Mouse (Mus musculus) cortical plate, adult 2 months (tissue): ENCODE measurements at regions not wholly inside any gene's neighbourhood (a gene's known extent, or its start where the extent isn't known, plus 50 kb on each side); places are given as distances from the start of the nearest gene placed in this dataset.

Source experiments
- H3K27ac ChIP-seq: fragments of 200-500 bp; 2 replicates; pipeline ENCODE4 v1.5.1; 2012; ENCODE audit warnings: low read length, control low read depth, inconsistent platforms; ENCODE audit not compliant: insufficient read depth
- H3K4me1 ChIP-seq: fragments of 200-500 bp; 2 replicates; pipeline ENCODE4 v1.6.1; 2011; ENCODE audit warnings: low read length; ENCODE audit not compliant: control insufficient read depth, insufficient read depth
- H3K4me3 ChIP-seq: fragments of 200-500 bp; 2 replicates; pipeline ENCODE4 v1.5.1; 2011; ENCODE audit warnings: mild to moderate bottlenecking, low read length, control low read depth; ENCODE audit not compliant: insufficient read depth
- CTCF ChIP-seq: fragments of 200-500 bp; IDR thresholded peaks from 2 replicates; pipeline ENCODE4 v1.5.1; 2011; ENCODE audit warnings: mild to moderate bottlenecking, control low read depth, low read length; ENCODE audit not compliant: insufficient read depth; ENCODE audit errors: extremely low read depth
- POLR2A ChIP-seq: fragments of 200-500 bp; IDR thresholded peaks from 2 replicates; pipeline ENCODE4 v1.6.1; 2011; ENCODE audit warnings: mild to moderate bottlenecking, low read length, control low read depth; ENCODE audit not compliant: insufficient read depth; ENCODE audit errors: extremely low read depth

DNA sequence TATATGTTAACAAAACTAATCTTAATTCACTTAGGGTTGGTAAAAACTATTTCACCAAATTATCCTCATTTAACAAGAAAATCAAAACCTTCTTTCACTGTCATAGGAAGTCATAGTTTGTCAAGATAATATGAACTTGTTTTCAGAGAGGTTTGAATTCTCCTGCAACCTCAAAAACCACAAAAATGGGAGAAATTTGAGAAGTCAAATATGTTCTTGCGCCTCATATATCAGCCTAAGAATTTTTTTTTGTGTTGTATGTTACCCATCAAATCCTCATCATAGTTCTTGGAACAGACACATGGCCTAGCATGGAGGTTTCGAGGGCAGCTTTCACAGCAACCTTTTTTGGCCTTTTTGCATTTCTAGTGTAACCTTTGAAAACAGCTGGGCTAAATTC, 342.5 kb upstream of the Adamts9 start:
- no peak overlapping the region for H3K27ac ChIP-seq
- no peak overlapping the region for H3K4me3 ChIP-seq
- no peak for TF ChIP-seq CTCF
- TF ChIP-seq POLR2A: no peak
- H3K4me1 ChIP-seq: no peaks in the 10 kb centered on the region

DNA sequence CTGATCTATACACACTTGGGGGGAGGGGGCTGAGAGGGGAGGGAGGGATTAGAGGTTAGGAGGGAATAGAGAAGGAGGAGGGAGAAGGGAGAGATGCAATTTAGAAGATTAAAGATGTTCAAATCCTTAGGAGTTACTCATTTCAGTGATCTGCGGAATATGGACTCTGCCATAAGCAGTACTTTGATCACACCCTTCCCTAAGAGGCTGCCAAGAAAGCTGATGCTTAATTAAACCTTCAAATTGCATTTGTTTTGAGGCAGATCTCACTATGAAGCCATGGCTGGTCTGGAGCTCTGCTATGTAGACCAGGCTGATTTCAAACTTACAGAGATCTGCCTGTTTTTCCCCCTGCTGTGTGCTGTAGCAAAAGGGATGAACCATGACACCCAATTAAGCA, 338.2 kb upstream of the Adamts9 start:
- Histone ChIP-seq H3K4me3 (no peak overlapping the region), H3K27ac (no peak overlapping the region), H3K4me1 (no peaks in the 10 kb centered on the region)
- TF ChIP-seq CTCF: no peak
- no peak for TF ChIP-seq POLR2A

DNA sequence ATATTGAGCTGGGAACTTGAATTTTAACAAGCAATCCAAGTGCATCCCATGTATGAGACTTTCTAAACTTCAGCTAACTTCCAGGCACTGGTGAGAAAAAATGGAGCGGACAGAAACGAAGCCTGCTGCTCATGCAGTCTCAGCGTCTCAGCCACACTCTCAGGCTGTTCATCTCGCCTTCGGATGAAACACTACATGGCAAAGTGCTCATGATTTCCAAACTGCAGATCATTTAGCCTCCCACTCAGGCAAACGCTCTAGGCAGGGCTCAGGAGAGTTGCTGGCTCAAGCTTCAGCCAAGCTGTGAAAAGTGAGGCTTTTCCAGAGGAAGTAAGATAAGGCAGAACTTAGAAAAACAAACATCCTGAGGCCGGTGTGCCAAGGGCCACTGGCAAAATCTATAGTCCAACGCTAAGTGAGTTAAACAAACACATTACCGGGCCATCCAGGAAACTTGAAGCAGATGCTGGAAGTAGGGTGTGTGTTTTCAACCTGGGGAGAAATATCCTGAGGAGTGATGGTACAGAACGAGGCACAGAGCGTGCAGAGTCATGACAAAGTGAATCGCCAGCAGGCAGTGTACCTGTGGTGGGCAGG, 330.7 kb upstream of the Adamts9 start:
- TF ChIP-seq CTCF (no peak), POLR2A (no peak)
- Histone ChIP-seq H3K4me3 (no peak overlapping the region), H3K4me1 (peaks cover 2% of the 10 kb centered on the region), H3K27ac (no peak overlapping the region)

GRCm38 (mm10) chr6:93272206-93272605, 328.9 kb upstream of the Adamts9 start:
- Histone ChIP-seq H3K27ac (no peak overlapping the region), H3K4me3 (no peak overlapping the region), H3K4me1 (peaks cover 2% of the 10 kb centered on the region)
- TF ChIP-seq POLR2A: no peak
- TF ChIP-seq CTCF: no peak

- TF ChIP-seq CTCF: no peak
- no peak for TF ChIP-seq POLR2A
- H3K4me3 ChIP-seq: no peak overlapping the region
- H3K27ac ChIP-seq: no peak overlapping the region
- no peaks in the 10 kb centered on the region for H3K4me1 ChIP-seq
Measured at GRCm38 (mm10) chr6:93266826-93267225, 323.5 kb upstream of the Adamts9 start.

DNA sequence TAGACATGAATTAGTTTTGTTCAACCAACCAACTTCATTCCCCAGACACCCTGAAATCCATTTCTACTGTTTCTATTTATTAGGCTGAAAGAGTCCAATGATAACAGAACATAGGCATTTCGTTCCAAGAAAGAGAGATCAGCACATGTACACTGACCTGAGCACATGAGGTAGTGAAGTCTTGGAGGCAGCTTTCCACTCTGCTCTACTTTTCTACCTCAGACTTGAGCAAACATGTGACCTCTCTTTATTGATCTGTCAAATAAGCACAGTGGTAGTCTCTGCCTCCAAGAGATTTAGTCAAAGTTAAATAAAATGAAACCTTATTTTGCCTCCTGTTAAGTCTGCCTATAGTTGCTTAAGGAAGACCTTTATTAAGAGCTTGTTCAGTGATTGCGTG, 321.9 kb upstream of the Adamts9 start:
- H3K4me3 ChIP-seq: no peak overlapping the region
- TF ChIP-seq CTCF (no peak), POLR2A (no peak)
- H3K4me1 ChIP-seq: no peaks in the 10 kb centered on the region
- no peak overlapping the region for H3K27ac ChIP-seq

DNA sequence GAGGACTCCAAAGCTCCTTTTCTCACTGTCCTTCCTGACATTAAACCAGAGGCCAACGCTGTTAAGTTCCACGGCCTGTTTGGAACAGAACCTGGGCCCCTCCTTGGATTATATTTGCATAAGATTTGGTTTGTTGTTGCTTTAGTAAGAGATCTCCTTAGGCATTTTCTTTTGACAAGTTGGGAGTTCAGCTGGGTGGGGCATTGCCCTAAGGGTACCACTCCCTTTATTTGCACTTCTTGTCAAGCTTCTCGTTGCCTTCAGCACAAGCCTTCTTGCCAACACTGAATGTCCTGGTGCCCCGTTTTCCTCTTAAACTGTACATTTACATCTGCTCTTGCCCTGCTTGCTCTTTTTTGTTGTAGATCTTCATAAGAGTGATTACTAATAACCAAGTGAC, 317.5 kb upstream of the Adamts9 start:
- Histone ChIP-seq H3K4me3 (no peak overlapping the region), H3K27ac (no peak overlapping the region), H3K4me1 (no peaks in the 10 kb centered on the region)
- no peak for TF ChIP-seq CTCF
- no peak for TF ChIP-seq POLR2A

DNA sequence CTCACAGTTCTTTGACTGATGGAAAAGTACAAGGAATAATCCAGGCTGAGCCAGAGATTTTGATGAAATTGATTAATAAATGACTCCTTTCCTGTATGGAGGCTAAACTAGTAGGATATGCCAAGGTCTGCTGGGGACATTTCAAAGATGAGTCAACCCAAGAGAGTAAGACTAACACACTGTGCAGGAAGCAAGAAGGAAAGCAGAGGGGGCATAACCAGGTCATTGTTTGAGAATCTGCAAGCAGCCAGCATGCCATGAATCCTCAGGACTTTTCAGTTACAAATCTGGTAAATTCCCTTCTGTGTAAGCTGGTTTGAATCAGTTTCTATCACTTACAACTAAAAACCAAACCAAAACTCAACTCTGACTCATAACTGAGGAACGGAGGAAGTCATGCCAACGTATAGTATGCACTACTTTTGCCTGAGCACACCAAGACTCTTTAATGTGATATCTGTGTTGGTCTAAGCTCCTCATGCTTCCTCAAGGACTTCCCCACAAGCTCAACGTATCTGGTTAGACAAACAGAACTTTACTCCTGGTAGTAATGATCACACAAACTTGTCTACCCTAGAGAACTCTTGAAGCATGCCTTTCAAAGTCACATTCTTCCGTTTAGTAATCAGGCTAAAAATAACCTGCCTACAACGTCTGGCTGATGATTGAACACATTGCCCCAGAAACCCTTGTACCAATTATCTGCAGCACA, 314.0 kb upstream of the Adamts9 start:
- H3K4me3 ChIP-seq: no peak overlapping the region
- H3K27ac ChIP-seq: no peak overlapping the region
- TF ChIP-seq CTCF (no peak), POLR2A (no peak)
- H3K4me1 ChIP-seq: peaks cover 3% of the 10 kb centered on the region; the same call in 1 of the 2 replicates

GRCm38 (mm10) chr6:93253746-93254145, 310.5 kb upstream of the Adamts9 start:
- Histone ChIP-seq H3K27ac (no peak overlapping the region), H3K4me1 (peaks cover 3% of the 10 kb centered on the region; the same call in 1 of the 2 replicates), H3K4me3 (no peak overlapping the region)
- TF ChIP-seq POLR2A: no peak
- TF ChIP-seq CTCF: no peak

DNA sequence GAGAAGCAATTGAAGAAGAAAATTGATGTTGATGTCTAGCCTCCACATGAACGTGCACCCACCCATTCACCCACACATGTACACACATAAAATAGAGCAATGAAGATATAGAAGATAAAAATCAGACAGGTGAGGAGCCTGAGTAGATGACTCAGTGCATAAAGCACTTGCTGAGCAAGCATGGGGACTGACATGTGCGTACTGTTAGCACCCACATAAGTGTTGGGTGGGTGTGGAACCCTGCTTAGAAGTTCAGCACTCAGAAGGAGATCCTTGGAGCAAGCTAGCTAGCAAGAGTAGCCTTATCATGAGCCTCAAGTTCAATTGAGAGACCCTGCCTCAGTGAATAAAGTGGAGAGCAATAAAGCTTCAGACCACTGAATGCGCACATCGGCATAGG, 305.7 kb upstream of the Adamts9 start:
- no peaks in the 10 kb centered on the region for H3K4me1 ChIP-seq
- no peak for TF ChIP-seq POLR2A
- no peak for TF ChIP-seq CTCF
- no peak overlapping the region for H3K27ac ChIP-seq
- no peak overlapping the region for H3K4me3 ChIP-seq
